Mouse (Mus musculus) limb, embryonic 15.5 days (tissue): ENCODE measurements around the gene Atp8a2. TPM values are rescaled to one million over a fixed set of nuclear protein-coding genes. Genes with fewer than 3 reads are reported as not detected.

ENCODE experiments used
- ATAC-seq: fragments of 200-750 bp; cut with Nextera tagmentation; 2 replicates; pipeline ENCODE4 v1.8.0; 2017; ENCODE audit warnings: low read depth, moderate TSS enrichment; ENCODE audit not compliant: insufficient number of reproducible peaks, low FRiP score, low TSS enrichment
- H3K27ac ChIP-seq: fragments of 300-500 bp; sonication (generic); 2 replicates; pipeline ENCODE4 v1.5.1; 2015; ENCODE audit warnings: moderate library complexity, mild to moderate bottlenecking, inconsistent platforms
- H3K27me3 ChIP-seq: fragments of 300-500 bp; sonication (generic); 2 replicates; pipeline ENCODE4 v1.6.1; 2015; ENCODE audit warnings: inconsistent platforms
- H3K36me3 ChIP-seq: fragments of 300-500 bp; sonication (generic); 2 replicates; pipeline ENCODE4 v1.6.1; 2015; ENCODE audit warnings: inconsistent platforms
- H3K4me1 ChIP-seq: fragments of 300-500 bp; sonication (generic); 2 replicates; pipeline ENCODE4 v1.6.1; 2015; ENCODE audit warnings: inconsistent platforms
- H3K4me2 ChIP-seq: fragments of 300-500 bp; sonication (generic); 2 replicates; pipeline ENCODE4 v1.6.1; 2015; ENCODE audit warnings: mild to moderate bottlenecking, inconsistent platforms
- H3K4me3 ChIP-seq: fragments of 300-500 bp; sonication (generic); 2 replicates; pipeline ENCODE4 v1.5.1; 2015; ENCODE audit warnings: mild to moderate bottlenecking, inconsistent platforms
- H3K9ac ChIP-seq: fragments of 300-500 bp; sonication (generic); 2 replicates; pipeline ENCODE4 v1.6.1; 2015; ENCODE audit warnings: inconsistent platforms
- H3K9me3 ChIP-seq: fragments of 300-500 bp; sonication (generic); 2 replicates; pipeline ENCODE4 v1.6.1; 2016; ENCODE audit warnings: inconsistent platforms
- WGBS: fragments of 180-500 bp; shearing (Covaris S2); methylation state at CpG from one replicate; pipeline ENCODE4 v1.1.7; 2015; 5-methylcytosine and 5-hydroxymethylcytosine counted together
- polyA plus RNA-seq: library from polyadenylated mRNA; unstranded; fragments of >200 nt; fragmentation: Nextera tagmentation; extraction: Ambion mirVana; gene quantifications from 2 replicates; pipeline ENCODE4 v1.2.1, GENCODE M21; 2015

Atp8a2 gene
- polyA plus RNA-seq, 1 experiment from 2014 or later, result 1.0 TPM

- Histone ChIP-seq H3K4me2 (no peak overlapping the region), H3K36me3 (no peaks in the 10 kb centered on the region), H3K4me3 (no peak overlapping the region), H3K9me3 (no peaks in the 10 kb centered on the region), H3K27ac (no peak overlapping the region), H3K27me3 (0 out of 2 replicates have a peak, but pooled peaks cover 7% of the 10 kb centered on the region), H3K4me1 (peaks cover 20% of the 10 kb centered on the region; the same call in 1 of the 2 replicates), H3K9ac (no peak overlapping the region)
- ATAC-seq, result no peak
- WGBS, result 52% methylated on average over 7 of the region's 7 CpGs
Measured at GRCm38 (mm10) chr14:59708009-59708408, 489.0 kb downstream of the Atp8a2 start.

DNA sequence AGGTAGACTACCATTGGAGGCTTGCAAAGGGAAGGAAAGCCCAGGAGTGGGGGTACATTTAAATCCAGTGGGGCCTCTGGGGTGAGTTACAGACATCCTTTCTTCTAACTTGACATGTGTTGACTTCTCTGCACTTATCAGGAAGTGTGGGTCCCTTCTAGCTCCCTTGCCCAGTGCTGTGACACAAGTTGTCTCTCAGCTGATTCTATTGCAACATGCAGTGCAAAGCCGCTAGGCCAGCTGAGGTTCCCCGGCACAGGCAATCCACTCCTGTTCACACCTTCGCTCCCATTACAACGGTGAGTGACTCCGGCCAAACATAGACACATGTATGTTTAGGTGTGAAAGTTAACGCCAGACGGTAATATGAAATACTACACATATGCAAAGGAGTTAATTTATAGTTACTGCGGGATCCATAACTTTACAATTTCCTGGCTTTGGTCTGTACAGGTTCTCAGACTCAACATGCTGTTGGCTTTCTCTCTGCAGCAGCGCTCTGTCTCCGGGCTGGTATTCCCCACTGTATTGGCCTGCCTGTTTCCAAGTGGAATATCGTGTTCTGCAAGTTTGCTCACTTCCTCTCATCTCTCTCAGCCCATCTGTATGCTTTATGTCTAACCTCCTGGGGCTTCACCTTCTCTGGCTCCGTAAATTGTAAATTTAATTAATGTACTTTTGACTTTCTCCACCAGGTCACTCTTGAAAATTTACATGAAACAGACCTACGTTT lies 491.5 kb downstream of the Atp8a2 start:
- Histone ChIP-seq H3K4me3 (no peak overlapping the region), H3K9me3 (no peaks in the 10 kb centered on the region), H3K4me2 (no peak overlapping the region), H3K4me1 (peaks cover 34% of the 10 kb centered on the region), H3K27me3 (0 out of 2 replicates have a peak, but pooled peaks cover 7% of the 10 kb centered on the region), H3K9ac (no peak overlapping the region), H3K36me3 (no peaks in the 10 kb centered on the region), H3K27ac (peak overlapping the region; percentile 33; the same call in 1 of the 2 replicates)
- ATAC-seq, result peak; percentile 50; the same call in 1 of the 2 replicates
- 36% methylated on average over 13 of the region's 13 CpGs for WGBS

DNA sequence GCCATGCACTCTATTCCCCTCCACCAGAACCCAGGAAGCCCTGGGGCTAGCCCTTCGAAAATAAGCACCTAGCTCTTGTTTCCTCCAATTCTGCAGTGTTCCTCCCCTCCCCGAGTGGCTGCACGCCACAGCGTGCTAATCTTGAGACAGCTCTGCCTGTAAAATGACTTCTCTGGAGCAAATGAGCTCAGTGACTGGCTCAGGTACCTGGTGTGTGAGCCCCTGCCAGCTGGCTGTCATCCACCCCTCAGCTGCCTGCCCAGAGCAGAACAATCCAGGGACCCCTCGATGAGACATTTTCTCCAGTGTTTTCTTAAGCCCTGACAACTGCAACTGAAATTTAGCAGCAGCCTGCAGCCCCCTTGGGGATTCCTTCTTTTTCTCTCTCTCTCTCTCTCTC lies 495.5 kb downstream of the Atp8a2 start:
- peak; percentile 71; the same call in 1 of the 2 replicates for ATAC-seq
- WGBS, result 10% methylated on average over 5 of the region's 5 CpGs
- H3K4me3 ChIP-seq, result no peak overlapping the region
- no peak overlapping the region for H3K4me2 ChIP-seq
- H3K27me3 ChIP-seq, result 0 out of 2 replicates have a peak, but pooled peaks cover 7% of the 10 kb centered on the region
- H3K4me1 ChIP-seq, result peaks cover 40% of the 10 kb centered on the region
- H3K27ac ChIP-seq, result peak overlapping the region; percentile 34; the same call in 1 of the 2 replicates
- no peaks in the 10 kb centered on the region for H3K9me3 ChIP-seq
- no peaks in the 10 kb centered on the region for H3K36me3 ChIP-seq
- H3K9ac ChIP-seq, result no peak overlapping the region

GRCm38 (mm10) chr14:59695160-59695559 lies 501.8 kb downstream of the Atp8a2 start:
- no peak for ATAC-seq
- H3K9me3 ChIP-seq, result no peaks in the 10 kb centered on the region
- no peak overlapping the region for H3K9ac ChIP-seq
- no peak overlapping the region for H3K4me2 ChIP-seq
- WGBS, result 84% methylated on average over 4 of the region's 4 CpGs
- no peaks in the 10 kb centered on the region for H3K36me3 ChIP-seq
- H3K27ac ChIP-seq, result no peak overlapping the region
- H3K4me1 ChIP-seq, result peaks cover 9% of the 10 kb centered on the region
- H3K27me3 ChIP-seq, result no peaks in the 10 kb centered on the region
- no peak overlapping the region for H3K4me3 ChIP-seq

- WGBS, result 75% methylated on average over 6 of the region's 6 CpGs
- Histone ChIP-seq H3K36me3 (no peaks in the 10 kb centered on the region), H3K27ac (no peak overlapping the region), H3K9ac (no peak overlapping the region), H3K4me2 (no peak overlapping the region), H3K4me1 (peaks cover 12% of the 10 kb centered on the region), H3K4me3 (no peak overlapping the region), H3K9me3 (no peaks in the 10 kb centered on the region), H3K27me3 (no peaks in the 10 kb centered on the region; the same call in 1 of the 2 replicates)
- no peak for ATAC-seq
Measured at GRCm38 (mm10) chr14:59692164-59692563, 504.8 kb downstream of the Atp8a2 start.

- Histone ChIP-seq H3K4me1 (peaks cover 12% of the 10 kb centered on the region), H3K9me3 (no peaks in the 10 kb centered on the region), H3K27ac (no peak overlapping the region), H3K27me3 (no peaks in the 10 kb centered on the region; the same call in 1 of the 2 replicates), H3K36me3 (no peaks in the 10 kb centered on the region), H3K4me2 (no peak overlapping the region), H3K4me3 (no peak overlapping the region), H3K9ac (no peak overlapping the region)
- ATAC-seq, result no peak
- 59% methylated on average over 13 of the region's 13 CpGs for WGBS
Measured at GRCm38 (mm10) chr14:59691402-59691801, 505.6 kb downstream of the Atp8a2 start.

DNA sequence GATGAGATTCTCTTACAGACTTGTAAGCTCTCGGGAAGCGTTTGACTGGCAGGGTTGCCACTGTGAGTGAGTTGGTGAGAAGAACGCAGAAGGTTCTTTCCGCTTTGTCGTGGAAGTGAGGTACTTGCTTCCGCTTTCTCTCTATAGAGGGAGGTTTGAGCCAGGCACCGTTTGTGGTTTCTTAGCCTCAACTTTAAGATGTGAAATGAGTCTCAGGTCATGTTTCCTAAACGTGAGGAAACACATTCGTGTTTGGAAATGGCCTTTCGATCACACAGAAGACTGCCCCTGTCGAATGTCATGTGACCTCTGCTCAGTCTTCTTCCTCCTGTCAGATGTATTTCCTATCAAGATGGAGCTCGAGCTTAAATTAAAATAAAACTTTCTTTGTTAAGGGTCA lies 506.0 kb downstream of the Atp8a2 start:
- 67% methylated on average over 12 of the region's 12 CpGs for WGBS
- H3K9ac ChIP-seq, result no peak overlapping the region
- no peak overlapping the region for H3K4me2 ChIP-seq
- peaks cover 12% of the 10 kb centered on the region for H3K4me1 ChIP-seq
- H3K4me3 ChIP-seq, result no peak overlapping the region
- no peaks in the 10 kb centered on the region for H3K36me3 ChIP-seq
- H3K9me3 ChIP-seq, result no peaks in the 10 kb centered on the region
- H3K27ac ChIP-seq, result no peak overlapping the region
- no peak for ATAC-seq
- H3K27me3 ChIP-seq, result no peaks in the 10 kb centered on the region; the same call in 1 of the 2 replicates

- Histone ChIP-seq H3K4me1 (peaks cover 19% of the 10 kb centered on the region), H3K27ac (no peak overlapping the region), H3K9ac (no peak overlapping the region), H3K36me3 (no peaks in the 10 kb centered on the region), H3K4me2 (no peak overlapping the region), H3K4me3 (no peak overlapping the region), H3K9me3 (no peaks in the 10 kb centered on the region), H3K27me3 (no peaks in the 10 kb centered on the region; the same call in 1 of the 2 replicates)
- ATAC-seq, result no peak
- WGBS, result 27% methylated on average over 4 of the region's 4 CpGs
Measured at GRCm38 (mm10) chr14:59689596-59689995, 507.4 kb downstream of the Atp8a2 start.

DNA sequence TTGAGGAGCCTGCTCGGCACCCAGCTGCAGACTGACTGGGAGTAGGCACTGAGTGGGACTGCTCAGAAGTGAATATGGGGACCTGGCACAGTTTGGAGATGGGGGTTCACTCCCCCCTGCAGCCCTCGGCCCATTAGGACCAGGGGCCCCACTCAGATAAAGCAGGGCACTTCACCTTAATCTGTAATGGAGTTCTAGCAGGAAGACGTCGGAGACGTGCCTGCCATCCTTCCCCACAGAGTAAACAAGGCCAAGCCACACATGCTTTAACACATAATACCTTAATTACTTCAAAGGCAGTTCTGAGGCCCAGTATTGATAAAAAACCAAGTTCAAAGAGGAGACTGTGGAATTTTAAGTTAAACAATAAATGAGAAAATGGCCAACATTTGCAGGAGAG lies 510.8 kb downstream of the Atp8a2 start:
- H3K9ac ChIP-seq, result no peak overlapping the region
- peaks cover 15% of the 10 kb centered on the region for H3K4me1 ChIP-seq
- no peak overlapping the region for H3K4me2 ChIP-seq
- no peaks in the 10 kb centered on the region for H3K9me3 ChIP-seq
- WGBS, result 72% methylated on average over 5 of the region's 5 CpGs
- no peaks in the 10 kb centered on the region; the same call in 1 of the 2 replicates for H3K27me3 ChIP-seq
- no peak overlapping the region for H3K27ac ChIP-seq
- no peak for ATAC-seq
- no peaks in the 10 kb centered on the region for H3K36me3 ChIP-seq
- no peak overlapping the region for H3K4me3 ChIP-seq

DNA sequence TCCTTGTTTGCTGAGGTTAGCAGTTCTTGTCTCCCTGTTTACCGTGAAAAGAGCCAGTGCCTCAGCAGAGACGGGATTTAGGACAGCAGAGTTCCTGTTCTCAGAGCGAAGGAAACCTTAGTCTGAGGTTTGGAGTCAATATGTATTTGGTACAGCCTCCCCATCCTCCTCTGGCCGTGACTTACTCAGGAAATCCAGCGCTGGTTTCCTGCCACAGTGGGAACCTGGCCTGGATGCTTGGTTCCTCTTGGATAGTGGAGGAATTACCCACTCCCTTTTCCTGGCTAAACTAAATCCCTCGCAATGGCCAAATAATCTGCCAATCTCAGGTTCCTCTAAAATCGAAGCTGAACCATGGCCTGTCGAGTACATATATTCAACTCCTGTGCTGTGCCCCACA lies 511.6 kb downstream of the Atp8a2 start:
- no peak for ATAC-seq
- peaks cover 15% of the 10 kb centered on the region for H3K4me1 ChIP-seq
- H3K4me3 ChIP-seq, result no peak overlapping the region
- no peak overlapping the region for H3K9ac ChIP-seq
- 56% methylated on average over 8 of the region's 8 CpGs for WGBS
- no peaks in the 10 kb centered on the region for H3K9me3 ChIP-seq
- H3K27me3 ChIP-seq, result no peaks in the 10 kb centered on the region; the same call in 1 of the 2 replicates
- no peaks in the 10 kb centered on the region for H3K36me3 ChIP-seq
- peak overlapping the region; percentile 27; the same call in 1 of the 2 replicates for H3K27ac ChIP-seq
- peak overlapping the region; percentile 2; the same call in 1 of the 2 replicates for H3K4me2 ChIP-seq

DNA sequence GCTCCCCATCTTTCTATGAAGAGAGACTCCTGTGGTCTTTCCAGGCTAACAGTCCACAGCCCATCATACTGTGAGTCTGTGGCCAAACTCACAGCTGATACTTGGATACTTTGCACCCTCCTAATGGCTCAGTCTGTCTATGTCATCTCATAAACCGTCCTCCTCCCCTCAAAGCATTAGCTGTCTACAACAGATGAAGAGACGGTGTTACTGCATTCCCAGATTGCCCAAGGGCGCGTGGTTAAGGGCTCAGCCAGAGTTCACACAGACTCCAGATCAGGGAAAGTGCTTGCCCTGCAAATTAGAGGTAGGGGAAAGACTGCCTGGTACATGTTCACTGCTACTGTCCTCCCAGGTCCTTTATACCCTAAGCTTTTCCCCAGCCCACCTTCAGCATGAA lies 515.1 kb downstream of the Atp8a2 start:
- 30% methylated on average over 4 of the region's 4 CpGs for WGBS
- H3K4me2 ChIP-seq, result no peak overlapping the region
- H3K9me3 ChIP-seq, result no peaks in the 10 kb centered on the region
- no peaks in the 10 kb centered on the region for H3K36me3 ChIP-seq
- peaks cover 9% of the 10 kb centered on the region; the same call in 1 of the 2 replicates for H3K4me1 ChIP-seq
- 0 out of 2 replicates have a peak, but pooled peaks have one; percentile 10 for ATAC-seq
- no peaks in the 10 kb centered on the region; the same call in 1 of the 2 replicates for H3K27me3 ChIP-seq
- H3K9ac ChIP-seq, result no peak overlapping the region
- H3K27ac ChIP-seq, result no peak overlapping the region
- H3K4me3 ChIP-seq, result no peak overlapping the region

- no peak overlapping the region for H3K4me3 ChIP-seq
- ATAC-seq, result no peak
- no peak overlapping the region for H3K4me2 ChIP-seq
- 71% methylated on average over 7 of the region's 7 CpGs for WGBS
- H3K27me3 ChIP-seq, result 0 out of 2 replicates have a peak, but pooled peaks cover 3% of the 10 kb centered on the region
- no peak overlapping the region for H3K9ac ChIP-seq
- no peaks in the 10 kb centered on the region for H3K36me3 ChIP-seq
- no peaks in the 10 kb centered on the region for H3K9me3 ChIP-seq
- no peak overlapping the region for H3K27ac ChIP-seq
- peaks cover 31% of the 10 kb centered on the region for H3K4me1 ChIP-seq
Measured at GRCm38 (mm10) chr14:59677598-59678003, 519.4 kb downstream of the Atp8a2 start.
